Mouse (Mus musculus): ENCODE measurements around the gene Gas1.

GRCm38 (mm10) chr13:60134439-60134799 is 42.7 kb downstream of the Gas1 start:
- no peak for TF ChIP-seq GATA1 (IDR thresholded peaks at IDR 0.05; ENCODE audit: borderline replicate concordance, low read length)
- no peak for TF ChIP-seq FLI1 (IDR thresholded peaks at IDR 0.05; ENCODE audit: low read length)

All from megakaryocyte, embryonic 14.5 days (primary cell).